Mouse (Mus musculus) adrenal gland, postnatal 14 days (tissue): ENCODE data around the gene Zfp277. TPM values are rescaled to one million over a fixed set of nuclear protein-coding genes. Genes with fewer than 3 reads are reported as not detected.
A peak's percentile ranks its signal among the peaks of the same experiment; 100 is the strongest.

Experiments
- DNase-seq: peaks from one replicate; pipeline ENCODE4 v3.0.0; 2021; ENCODE audit warnings: mixed read lengths
- long read RNA-seq, 2 experiments: library from polyadenylated mRNA; stranded (forward); transcript quantifications; one replicate each; pipeline ENCODE4 v2.0.0; 2021
- total RNA-seq: library from RNA; stranded (reverse); gene quantifications from 2 replicates; pipeline ENCODE4 v1.2.3, GENCODE M21; 2021

Gene Zfp277
- 15.4 and 18.0 TPM in 2 replicates for total RNA-seq
- long read RNA-seq, experiment 1, transcript Zfp277-201 (12 exons, 2,188 nt), result major isoform, 15 of 22 reads
- long read RNA-seq, experiment 1, partial matches to known transcripts, result 7 of 22 reads
- long read RNA-seq, experiment 1, other reads (novel, unspliced or antisense), result 0 of 22 reads
- long read RNA-seq, experiment 2, transcript Zfp277-201 (12 exons, 2,188 nt), result major isoform, 12 of 17 reads
- long read RNA-seq, experiment 2, partial matches to known transcripts, result 1 of 17 reads
- long read RNA-seq, experiment 2, other reads (novel, unspliced or antisense), result 3 of 17 reads

- DNase-seq, result peak; percentile 99
Observed at GRCm38 (mm10) chr12:40445648-40446449, at the start of gene Zfp277, which contains the start of gene Dock4. TSS of gene Zfp277 (minus strand) at chr12:40445902. TSS of gene Dock4 (plus strand) at chr12:40445952.

DNA sequence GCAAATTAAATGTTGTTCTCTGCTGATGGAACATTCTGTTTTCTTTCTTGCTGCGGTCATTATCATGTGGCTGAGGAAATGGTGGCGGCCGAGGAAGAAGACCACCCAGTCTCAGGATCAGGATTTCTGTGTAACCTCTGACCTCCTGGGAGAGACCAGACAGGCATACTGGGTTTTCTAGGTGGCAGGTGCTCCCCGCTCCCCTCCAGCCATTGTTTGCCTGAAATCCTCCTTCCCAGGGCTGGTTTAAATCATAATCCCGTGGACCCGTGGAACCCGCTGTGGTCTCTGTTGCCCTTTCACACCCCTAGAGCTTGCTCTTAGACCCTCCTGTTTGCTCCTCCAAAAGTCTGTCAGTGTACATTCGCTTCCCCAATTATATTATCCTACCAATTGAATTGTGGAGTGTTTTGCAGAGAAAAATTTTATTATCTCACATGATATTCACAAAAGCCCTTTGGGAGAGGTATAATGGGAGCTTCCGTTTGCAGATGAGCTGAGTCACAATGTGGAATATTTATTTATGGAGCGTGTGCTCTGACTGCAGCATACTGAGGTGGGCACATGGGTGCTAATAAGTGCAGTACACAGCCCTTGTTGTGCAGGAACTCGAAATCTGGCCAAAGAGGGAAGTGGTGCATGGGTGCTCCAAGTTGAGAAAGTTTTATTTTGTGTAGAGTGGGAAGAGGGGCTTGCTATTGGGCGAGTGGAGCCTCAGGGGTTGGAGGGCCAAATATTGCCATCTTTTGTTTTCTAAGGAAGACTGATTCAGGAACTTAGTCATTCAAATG, 40.5 kb upstream of the Zfp277 start:
- DNase-seq, result no peak

DNA sequence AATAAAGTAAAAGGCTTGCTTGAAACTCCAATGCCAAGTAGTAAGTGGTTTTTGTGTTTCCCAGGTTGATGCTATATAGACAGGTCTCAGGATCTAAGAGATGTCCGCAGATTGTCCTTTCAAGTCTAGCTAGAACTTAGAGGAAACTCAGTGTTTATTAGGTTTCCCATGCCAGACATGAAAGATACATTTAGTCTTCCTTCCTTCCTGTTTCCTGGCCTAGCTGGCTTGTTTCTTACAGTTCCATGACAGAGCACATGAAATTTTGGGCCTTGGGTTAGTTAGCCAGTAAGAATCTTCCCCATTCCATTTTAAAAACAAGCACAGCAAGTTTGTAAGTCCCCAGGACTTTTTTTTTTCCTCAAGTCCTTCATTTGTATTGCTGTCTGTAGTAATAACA, 39.5 kb upstream of the Zfp277 start:
- DNase-seq, result no peak

- no peak for DNase-seq
Observed at GRCm38 (mm10) chr12:40484224-40484623, 38.5 kb upstream of the Zfp277 start.

- DNase-seq, result peak; percentile 67
Observed at GRCm38 (mm10) chr12:40477621-40478452, 32.1 kb upstream of the Zfp277 start.

GRCm38 (mm10) chr12:40473709-40474108, 28.0 kb upstream of the Zfp277 start:
- no peak for DNase-seq

DNA sequence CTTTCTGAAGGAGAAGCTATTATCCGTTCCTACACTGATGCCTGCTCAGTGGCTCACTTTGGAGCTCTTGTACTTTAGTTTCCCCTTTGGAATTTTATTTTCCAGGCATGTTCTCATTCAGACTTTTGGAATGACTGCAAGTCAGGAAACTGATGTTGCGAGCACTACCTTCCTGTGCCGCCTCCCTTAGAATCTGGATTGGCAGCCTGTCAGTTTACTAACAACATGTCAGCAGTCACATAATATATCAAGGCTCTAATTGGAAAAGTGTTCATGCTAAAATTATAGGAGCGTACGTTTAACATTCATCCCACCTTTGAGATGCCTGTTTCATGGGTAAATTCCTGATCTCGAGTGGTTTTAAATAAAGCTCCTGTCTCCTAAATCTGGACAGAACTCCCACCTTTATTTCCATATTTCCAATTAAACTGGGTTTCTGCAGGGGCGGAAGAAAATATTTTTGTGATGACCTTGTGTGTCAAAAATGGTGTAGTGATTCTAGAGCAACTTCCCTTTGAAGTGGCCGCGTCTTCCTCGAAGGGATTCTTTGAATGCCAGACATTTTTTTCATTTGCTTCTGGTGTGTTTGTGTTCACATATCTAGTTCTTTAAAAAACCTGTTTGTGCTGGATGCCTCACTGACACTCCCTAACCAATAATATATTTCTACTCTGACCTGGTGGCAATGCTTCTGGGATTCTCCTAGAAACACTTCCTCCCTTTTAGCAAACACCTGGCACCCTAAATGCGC, 26.1 kb upstream of the Zfp277 start:
- peak; percentile 35 for DNase-seq

GRCm38 (mm10) chr12:40469009-40469408, 23.3 kb upstream of the Zfp277 start:
- no peak for DNase-seq

DNA sequence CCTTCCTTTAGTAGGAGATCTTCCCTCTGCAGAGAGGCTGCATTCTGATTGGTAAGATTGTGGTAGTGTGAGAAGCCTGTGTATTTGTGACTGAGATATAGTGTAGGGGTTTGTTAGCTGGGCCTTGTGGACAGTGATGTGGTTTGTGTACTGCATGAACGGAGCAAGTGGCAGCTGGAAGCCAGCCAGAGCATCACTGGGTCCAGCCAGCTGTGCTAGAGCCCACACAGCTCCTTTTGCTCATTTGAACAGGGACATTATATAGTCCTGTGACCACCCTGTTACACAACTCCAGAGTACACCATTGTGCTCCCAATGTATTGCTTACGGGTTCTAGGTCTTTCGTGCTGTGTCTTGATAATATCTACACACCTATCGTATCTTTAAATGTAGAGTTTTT, 22.5 kb upstream of the Zfp277 start:
- no peak for DNase-seq

- DNase-seq, result no peak
Observed at GRCm38 (mm10) chr12:40464282-40464681, 18.6 kb upstream of the Zfp277 start.

DNA sequence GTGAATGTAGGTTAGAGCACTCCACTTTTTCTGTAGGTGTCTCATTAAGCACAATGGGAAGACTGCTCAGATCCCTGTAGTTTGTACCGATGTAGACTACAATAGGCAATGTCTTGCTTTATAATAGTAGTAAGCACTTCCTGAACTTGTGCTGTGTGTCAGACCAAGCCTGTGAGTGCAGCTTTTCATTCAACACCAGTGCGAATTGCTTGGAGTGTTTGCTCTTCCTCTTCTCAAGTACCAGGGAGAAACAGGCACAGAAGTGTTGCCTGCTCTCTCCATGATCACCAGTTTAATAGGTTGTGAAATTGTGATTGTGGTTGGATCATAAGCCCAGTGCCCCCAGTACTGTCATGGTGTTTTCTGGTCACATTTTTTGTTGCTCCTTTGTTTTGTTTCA, 18.1 kb upstream of the Zfp277 start:
- no peak for DNase-seq

GRCm38 (mm10) chr12:40462693-40463235, 17.1 kb upstream of the Zfp277 start:
- DNase-seq, result no peak

DNA sequence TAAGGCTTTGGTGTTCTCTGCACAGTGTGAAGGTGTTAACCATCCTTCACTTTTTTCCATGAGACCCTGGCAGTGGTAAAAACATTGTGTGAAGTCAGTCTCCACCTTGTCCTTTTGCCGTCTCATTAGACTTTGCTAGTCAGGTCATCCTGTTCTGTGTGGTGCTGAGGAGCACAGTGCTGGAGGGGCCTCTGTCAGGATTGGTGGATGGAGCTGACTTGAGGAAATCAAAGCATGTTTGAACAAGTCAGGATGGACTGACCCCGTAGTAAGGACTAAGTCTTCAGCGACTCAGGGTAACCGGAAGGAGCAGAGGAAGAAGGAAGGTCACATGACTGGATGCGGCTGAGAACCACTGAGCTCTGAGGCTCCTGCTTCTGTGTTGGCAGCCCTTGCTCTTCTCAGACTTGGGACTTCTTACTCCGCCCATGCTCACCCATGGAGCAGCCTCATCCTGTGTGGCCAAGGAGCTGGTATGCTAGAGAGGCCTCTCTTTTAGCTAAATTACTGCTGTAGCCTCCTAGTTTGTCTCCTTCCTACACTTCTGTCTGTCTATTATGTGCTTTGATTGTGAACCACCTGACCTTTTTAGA, 14.1 kb upstream of the Zfp277 start:
- no peak for DNase-seq

DNA sequence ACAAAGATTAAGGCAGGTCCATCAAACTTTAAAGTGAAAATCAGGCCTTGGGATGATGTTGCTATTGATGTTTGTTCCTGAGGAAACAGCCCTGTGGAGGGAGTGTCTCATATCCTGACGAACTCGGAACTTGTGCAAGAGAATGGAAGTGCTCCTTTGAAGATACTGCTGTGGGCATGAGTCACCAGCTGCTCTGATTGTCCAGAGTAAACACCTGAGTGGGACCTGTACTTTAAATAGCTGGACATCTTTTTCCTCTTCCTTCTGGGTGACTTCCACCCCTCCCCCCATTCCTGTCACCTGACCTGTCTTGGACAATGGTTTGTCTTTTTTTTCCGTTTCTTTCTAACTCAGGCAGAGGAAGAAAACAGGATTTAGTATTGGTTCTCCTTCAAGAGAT, 13.3 kb upstream of the Zfp277 start:
- DNase-seq, result peak; percentile 51

DNA sequence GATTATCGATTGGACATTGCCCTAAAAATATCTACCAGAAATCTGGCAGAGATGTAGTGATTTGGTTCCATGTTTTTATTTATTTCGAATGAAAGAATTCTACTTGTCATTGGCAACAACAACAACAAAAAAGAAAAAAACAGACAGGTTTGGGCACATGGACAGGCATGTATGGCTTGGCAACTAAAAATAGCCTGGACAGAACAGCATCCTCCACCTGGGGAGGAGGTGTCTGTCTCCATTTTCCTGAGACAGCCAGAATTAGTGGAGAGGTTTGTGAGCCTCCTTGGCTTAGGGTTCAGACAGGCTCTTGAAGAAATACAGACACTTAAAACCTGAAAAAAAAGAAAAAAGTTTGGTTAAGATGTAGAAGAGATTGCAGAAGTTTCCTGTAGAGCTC, 10.8 kb upstream of the Zfp277 start:
- DNase-seq, result no peak

GRCm38 (mm10) chr12:40449119-40449795, 3.6 kb upstream of the Zfp277 start:
- no peak for DNase-seq

DNA sequence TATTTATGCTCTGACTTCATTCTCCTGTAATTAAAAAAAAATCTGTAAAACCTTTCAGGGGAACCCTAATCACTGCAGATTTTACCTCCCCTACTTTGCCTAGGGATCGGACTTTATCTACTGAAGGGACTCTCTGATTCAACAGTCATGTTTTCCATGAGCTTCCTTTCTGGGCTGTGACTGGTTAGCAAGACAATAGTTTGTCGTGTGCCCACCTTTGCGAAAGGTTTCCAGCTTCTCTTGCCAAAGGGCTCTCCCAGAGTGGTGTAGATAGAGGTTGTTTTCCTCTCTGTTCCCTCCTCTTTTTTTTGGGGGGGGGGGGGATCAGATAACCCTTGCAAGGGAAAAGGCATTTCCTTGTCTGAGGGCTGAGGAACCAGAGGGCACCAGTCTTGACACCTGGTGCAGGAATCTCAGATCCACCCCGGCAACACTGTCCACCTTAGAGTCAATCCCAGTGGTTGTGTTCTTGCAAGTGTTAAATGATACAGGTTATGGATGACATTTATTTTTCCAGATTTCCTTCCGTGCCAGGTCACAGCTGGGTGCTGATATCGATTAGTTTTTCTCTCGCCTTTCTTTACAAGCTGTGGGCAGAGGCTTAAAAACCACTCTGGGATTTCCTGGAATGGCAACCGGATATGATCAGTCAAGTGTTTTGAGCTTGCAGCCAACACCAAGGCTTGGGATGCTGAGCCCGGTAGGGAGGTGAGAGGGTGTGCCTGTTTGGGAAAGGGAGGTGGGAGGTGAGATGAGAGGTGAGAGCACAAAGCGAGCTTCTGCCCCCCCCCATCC, 2.1 kb upstream of the Zfp277 start:
- no peak for DNase-seq

- DNase-seq, result peak; percentile 74
Observed at GRCm38 (mm10) chr12:40446450-40447381, 1.0 kb upstream of the Zfp277 start.
